Mouse (Mus musculus): ENCODE measurements around the gene Med16. TPM values are rescaled to one million over a fixed set of nuclear protein-coding genes. Genes with fewer than 3 reads are reported as not detected.

Gene Med16
- polyA plus RNA-seq, 1 experiment from 2014 or later: 36.5 TPM

- Histone ChIP-seq H3K27ac (replicated peaks; ENCODE audit: low read depth, low read length) (peak within 1 kb of the TSS; percentile 84), H3K9me3 (replicated peaks; ENCODE audit: control insufficient read depth, low read length) (no peaks in the 10 kb centered on the region), H3K36me3 (replicated peaks; ENCODE audit: control insufficient read depth, insufficient read depth, low read depth, low read length) (no peaks in the 10 kb centered on the region; the same call in 1 of the 2 replicates), H3K27me3 (ENCODE audit: control insufficient read depth, insufficient read depth, low read length) (peaks cover 17% of the 10 kb centered on the region), H3K4me1 (ENCODE audit: control insufficient read depth, insufficient read depth, low read length) (peaks cover 7% of the 10 kb centered on the region; the same call in 1 of the 2 replicates), H3K4me3 (ENCODE audit: low read depth, low read length) (peak within 1 kb of the TSS; percentile 72), H3K9ac (replicated peaks; ENCODE audit: low read length) (peak within 1 kb of the TSS; percentile 84), H3K4me2 (ENCODE audit: low read depth, low read length) (peak within 1 kb of the TSS; percentile 74)
- WGBS: under 1% methylated on average over 63 of the region's 63 CpGs
- peak; percentile 96 for DNase-seq (ENCODE audit: low spot score)
- peak; percentile 54 for ATAC-seq (replicated peaks; ENCODE audit: insufficient number of reproducible peaks, low FRiP score, low TSS enrichment, low read depth)
These were observed 18.0 kb upstream of the Med16 start, which contains the start of gene Arid3a for GRCm38 (mm10) chr10:79926491-79927323. Arid3a (plus strand) TSS chr10:79927043.

GRCm38 (mm10) chr10:79925785-79926490 lies 17.2 kb upstream of the Med16 start:
- Histone ChIP-seq H3K4me2 (ENCODE audit: low read depth, low read length) (peak overlapping the region; percentile 74), H3K9ac (replicated peaks; ENCODE audit: low read length) (peak overlapping the region; percentile 84; the same call in 1 of the 2 replicates), H3K4me1 (ENCODE audit: control insufficient read depth, insufficient read depth, low read length) (peaks cover 7% of the 10 kb centered on the region; the same call in 1 of the 2 replicates), H3K9me3 (replicated peaks; ENCODE audit: control insufficient read depth, low read length) (no peaks in the 10 kb centered on the region), H3K36me3 (replicated peaks; ENCODE audit: control insufficient read depth, insufficient read depth, low read depth, low read length) (no peaks in the 10 kb centered on the region; the same call in 1 of the 2 replicates), H3K27ac (replicated peaks; ENCODE audit: low read depth, low read length) (0 out of 2 replicates have a peak overlapping the region, but pooled peaks have one; percentile 84), H3K4me3 (ENCODE audit: low read depth, low read length) (peak overlapping the region; percentile 72), H3K27me3 (ENCODE audit: control insufficient read depth, insufficient read depth, low read length) (peaks cover 25% of the 10 kb centered on the region)
- ATAC-seq (replicated peaks; ENCODE audit: insufficient number of reproducible peaks, low FRiP score, low TSS enrichment, low read depth): no peak
- 12% methylated on average over 15 of the region's 15 CpGs for WGBS
- DNase-seq (ENCODE audit: low spot score): no peak

GRCm38 (mm10) chr10:79924998-79925784 lies 16.5 kb upstream of the Med16 start:
- H3K27ac ChIP-seq (replicated peaks; ENCODE audit: low read depth, low read length): no peak overlapping the region
- H3K36me3 ChIP-seq (replicated peaks; ENCODE audit: control insufficient read depth, insufficient read depth, low read depth, low read length): no peaks in the 10 kb centered on the region
- no peak overlapping the region for H3K4me3 ChIP-seq (ENCODE audit: low read depth, low read length)
- H3K9me3 ChIP-seq (replicated peaks; ENCODE audit: control insufficient read depth, low read length): no peaks in the 10 kb centered on the region
- peak overlapping the region; percentile 20; the same call in 1 of the 2 replicates for H3K4me2 ChIP-seq (ENCODE audit: low read depth, low read length)
- peaks cover 32% of the 10 kb centered on the region for H3K27me3 ChIP-seq (ENCODE audit: control insufficient read depth, insufficient read depth, low read length)
- DNase-seq (ENCODE audit: low spot score) (peak; percentile 90), ATAC-seq (replicated peaks; ENCODE audit: insufficient number of reproducible peaks, low FRiP score, low TSS enrichment, low read depth) (no peak)
- WGBS: 14% methylated on average over 29 of the region's 29 CpGs
- H3K4me1 ChIP-seq (ENCODE audit: control insufficient read depth, insufficient read depth, low read length): peaks cover 7% of the 10 kb centered on the region; the same call in 1 of the 2 replicates
- H3K9ac ChIP-seq (replicated peaks; ENCODE audit: low read length): no peak overlapping the region

GRCm38 (mm10) chr10:79921572-79921971 lies 12.8 kb upstream of the Med16 start:
- Histone ChIP-seq H3K9me3 (replicated peaks; ENCODE audit: control insufficient read depth, low read length) (no peaks in the 10 kb centered on the region), H3K4me1 (ENCODE audit: control insufficient read depth, insufficient read depth, low read length) (peaks cover 7% of the 10 kb centered on the region; the same call in 1 of the 2 replicates), H3K4me3 (ENCODE audit: low read depth, low read length) (peak overlapping the region; percentile 19; the same call in 1 of the 2 replicates), H3K36me3 (replicated peaks; ENCODE audit: control insufficient read depth, insufficient read depth, low read depth, low read length) (no peaks in the 10 kb centered on the region), H3K4me2 (ENCODE audit: low read depth, low read length) (peak overlapping the region; percentile 42), H3K9ac (replicated peaks; ENCODE audit: low read length) (peak overlapping the region; percentile 10), H3K27ac (replicated peaks; ENCODE audit: low read depth, low read length) (no peak overlapping the region), H3K27me3 (ENCODE audit: control insufficient read depth, insufficient read depth, low read length) (peaks cover 61% of the 10 kb centered on the region)
- ATAC-seq (replicated peaks; ENCODE audit: insufficient number of reproducible peaks, low FRiP score, low TSS enrichment, low read depth): no peak
- no peak for DNase-seq (ENCODE audit: low spot score)
- WGBS: under 1% methylated on average over 34 of the region's 34 CpGs

- Histone ChIP-seq H3K27ac (replicated peaks; ENCODE audit: low read depth, low read length) (no peak within 1 kb of the TSS), H3K9ac (replicated peaks; ENCODE audit: low read length) (peak within 1 kb of the TSS; percentile 22), H3K27me3 (ENCODE audit: control insufficient read depth, insufficient read depth, low read length) (peaks cover 61% of the 10 kb centered on the region), H3K4me1 (ENCODE audit: control insufficient read depth, insufficient read depth, low read length) (peaks cover 7% of the 10 kb centered on the region; the same call in 1 of the 2 replicates), H3K4me3 (ENCODE audit: low read depth, low read length) (peak within 1 kb of the TSS; percentile 19; the same call in 1 of the 2 replicates), H3K4me2 (ENCODE audit: low read depth, low read length) (peak within 1 kb of the TSS; percentile 42), H3K9me3 (replicated peaks; ENCODE audit: control insufficient read depth, low read length) (no peaks in the 10 kb centered on the region), H3K36me3 (replicated peaks; ENCODE audit: control insufficient read depth, insufficient read depth, low read depth, low read length) (no peaks in the 10 kb centered on the region)
- 3% methylated on average over 40 of the region's 41 CpGs for WGBS
- DNase-seq (ENCODE audit: low spot score) (no peak), ATAC-seq (replicated peaks; ENCODE audit: insufficient number of reproducible peaks, low FRiP score, low TSS enrichment, low read depth) (no peak)
These were observed 12.3 kb upstream of the Med16 start, which contains the start of gene R3hdm4 for GRCm38 (mm10) chr10:79920958-79921535. R3hdm4 (minus strand) TSS chr10:79921208.

GRCm38 (mm10) chr10:79920056-79920890 lies 11.6 kb upstream of the Med16 start:
- no peak overlapping the region for H3K4me3 ChIP-seq (ENCODE audit: low read depth, low read length)
- H3K27ac ChIP-seq (replicated peaks; ENCODE audit: low read depth, low read length): no peak overlapping the region
- DNase-seq (ENCODE audit: low spot score) (no peak), ATAC-seq (replicated peaks; ENCODE audit: insufficient number of reproducible peaks, low FRiP score, low TSS enrichment, low read depth) (no peak)
- no peaks in the 10 kb centered on the region for H3K36me3 ChIP-seq (replicated peaks; ENCODE audit: control insufficient read depth, insufficient read depth, low read depth, low read length)
- H3K9ac ChIP-seq (replicated peaks; ENCODE audit: low read length): no peak overlapping the region
- no peaks in the 10 kb centered on the region for H3K9me3 ChIP-seq (replicated peaks; ENCODE audit: control insufficient read depth, low read length)
- 18% methylated on average over 26 of the region's 26 CpGs for WGBS
- peaks cover 61% of the 10 kb centered on the region for H3K27me3 ChIP-seq (ENCODE audit: control insufficient read depth, insufficient read depth, low read length)
- peak overlapping the region; percentile 29 for H3K4me2 ChIP-seq (ENCODE audit: low read depth, low read length)
- peaks cover 8% of the 10 kb centered on the region; the same call in 1 of the 2 replicates for H3K4me1 ChIP-seq (ENCODE audit: control insufficient read depth, insufficient read depth, low read length)
